Mouse (Mus musculus) megakaryocyte, adult 5-6 weeks (primary cell): ENCODE measurements around the gene Hoxb1. TPM values are rescaled to one million over a fixed set of nuclear protein-coding genes. Genes with fewer than 3 reads are reported as not detected.

Experiments used
- ATAC-seq: 2 replicates; pipeline ENCODE4 v1.8.0; 2016; ENCODE audit warnings: mild to moderate bottlenecking, inconsistent platforms; ENCODE audit not compliant: poor library complexity, severe bottlenecking
- total RNA-seq, 2 experiments: library from RNA; stranded (forward) in 1 of 2; stranded (reverse) in 1 of 2; fragments of 153-499, 151-499 nt in 1 of 2; fragments of 221-1000, 200-1000 nt in 1 of 2; gene quantifications; 2 replicates each; pipeline versions ENCODE4 v1.2.3 to v1.2.4; 2015 to 2017

The Hoxb1 gene
- total RNA-seq, 2 experiments from 2014 or later, result not detected

DNA sequence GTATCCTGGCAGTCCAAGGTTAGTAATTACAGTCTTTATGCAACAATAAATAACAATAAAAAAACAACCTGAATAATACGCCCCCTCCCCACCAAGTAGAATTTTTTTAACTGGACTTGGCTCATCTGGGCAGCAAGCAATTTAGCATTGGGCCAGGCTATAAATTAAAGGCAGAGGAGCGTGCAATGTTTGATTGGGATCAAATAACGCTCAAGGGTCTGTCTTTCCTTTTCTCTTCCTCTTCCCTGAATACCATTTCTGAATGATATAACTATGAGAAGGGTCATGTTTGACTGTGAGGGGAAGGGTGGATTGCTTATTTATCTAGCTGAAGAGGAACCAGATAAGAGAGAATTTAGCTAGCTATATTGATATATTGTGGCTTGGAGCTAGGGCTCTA lies 16.6 kb upstream of the Hoxb1 start:
- ATAC-seq, result no peak

DNA sequence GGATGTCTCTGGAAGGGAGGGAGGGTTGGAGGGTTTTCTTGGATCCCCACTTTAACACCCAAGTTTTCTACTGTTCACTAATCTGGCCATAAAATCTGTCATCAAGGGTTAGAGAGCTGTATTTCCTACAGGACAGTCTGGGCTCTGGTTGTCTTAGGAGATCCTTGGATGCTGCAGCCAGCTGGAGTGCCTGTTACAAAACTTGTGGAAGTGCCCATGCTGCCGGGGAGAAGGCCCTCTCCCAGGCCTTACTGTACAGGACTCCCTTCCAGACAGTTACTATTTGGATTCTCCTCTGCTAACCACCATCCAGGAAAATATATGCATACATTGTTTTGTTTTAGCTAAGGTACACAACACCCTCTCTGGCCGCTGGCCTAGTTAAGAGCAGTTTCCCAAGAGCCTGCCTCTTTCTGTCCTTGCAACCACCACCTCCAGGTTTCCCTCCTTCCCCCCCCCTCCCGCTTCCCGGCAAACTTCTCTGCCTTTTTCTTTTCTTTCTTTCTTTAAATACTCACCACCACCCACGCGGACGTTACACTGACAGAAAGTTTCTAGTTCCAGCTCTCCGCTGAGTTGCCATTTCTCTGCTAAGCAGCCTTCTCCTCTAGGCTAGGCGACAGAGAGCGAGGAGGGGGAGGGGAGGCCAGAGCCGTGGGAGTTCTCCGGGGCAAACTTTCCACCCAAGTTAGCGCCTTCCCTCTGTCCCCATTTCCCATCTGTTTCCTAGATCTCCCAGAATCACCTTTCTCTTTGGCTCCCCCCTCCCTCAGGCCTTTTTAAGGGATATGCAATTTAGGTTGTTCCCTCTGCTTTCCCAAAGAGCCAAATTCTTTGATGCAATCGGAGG lies 15.8 kb upstream of the Hoxb1 start:
- no peak for ATAC-seq

DNA sequence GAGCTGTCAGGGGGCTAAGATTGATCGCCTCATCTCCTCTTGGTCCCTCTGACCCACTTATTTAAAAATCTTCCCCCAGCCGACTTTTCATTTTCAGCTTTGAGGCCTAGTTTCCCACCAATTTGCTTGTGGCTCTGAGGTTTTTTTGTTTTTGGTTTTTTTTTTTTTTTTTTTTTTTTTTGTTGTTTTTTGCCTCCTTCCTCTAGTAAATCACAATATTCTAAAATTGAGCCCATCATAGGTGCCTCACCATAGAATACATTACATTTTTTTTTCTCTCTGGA lies 15.3 kb upstream of the Hoxb1 start, which contains the start of gene Hoxb2:
Hoxb2 (plus strand) TSS at position 185 of the 284 bp plus-strand sequence.
- ATAC-seq, result no peak

DNA sequence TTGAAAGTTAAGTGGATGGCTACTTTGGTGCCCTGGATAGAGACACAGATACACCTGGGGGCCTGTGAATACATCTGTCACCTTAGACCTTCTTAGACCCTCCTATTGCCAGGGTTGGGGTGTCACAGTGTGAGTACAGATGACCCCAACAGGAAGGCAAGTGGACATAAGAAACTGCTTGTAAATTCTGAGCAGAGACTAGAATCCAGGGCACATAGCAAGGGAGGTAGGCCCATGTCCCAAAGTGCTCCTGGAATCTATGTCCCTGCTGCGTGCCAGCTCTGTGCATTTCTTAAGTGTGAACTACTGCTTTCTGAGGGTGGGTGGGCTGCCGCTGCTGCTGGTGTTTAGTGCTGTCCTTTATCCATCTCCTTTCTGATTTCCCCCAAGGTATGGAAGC lies 14.8 kb upstream of the Hoxb1 start:
- ATAC-seq, result no peak

DNA sequence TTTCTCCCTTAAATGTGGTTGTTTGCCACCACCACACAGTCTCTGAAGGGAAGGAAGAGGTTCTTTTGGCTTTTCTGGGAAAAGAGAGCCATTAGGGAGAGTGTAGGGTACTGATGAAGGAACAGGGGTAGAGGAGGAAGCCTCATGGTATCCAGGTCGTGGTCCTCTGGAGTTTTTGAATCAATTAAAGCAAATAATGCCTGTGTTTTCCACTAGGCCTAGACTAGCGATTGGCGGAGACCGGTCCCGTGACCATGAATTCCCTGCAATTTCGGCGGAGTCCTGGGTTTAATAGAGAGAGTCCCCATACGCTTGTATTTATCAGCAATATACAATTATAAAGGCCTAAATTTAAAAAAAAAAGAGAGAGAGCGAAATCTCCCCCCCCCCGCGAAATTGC lies 14.2 kb upstream of the Hoxb1 start:
- ATAC-seq, result no peak

DNA sequence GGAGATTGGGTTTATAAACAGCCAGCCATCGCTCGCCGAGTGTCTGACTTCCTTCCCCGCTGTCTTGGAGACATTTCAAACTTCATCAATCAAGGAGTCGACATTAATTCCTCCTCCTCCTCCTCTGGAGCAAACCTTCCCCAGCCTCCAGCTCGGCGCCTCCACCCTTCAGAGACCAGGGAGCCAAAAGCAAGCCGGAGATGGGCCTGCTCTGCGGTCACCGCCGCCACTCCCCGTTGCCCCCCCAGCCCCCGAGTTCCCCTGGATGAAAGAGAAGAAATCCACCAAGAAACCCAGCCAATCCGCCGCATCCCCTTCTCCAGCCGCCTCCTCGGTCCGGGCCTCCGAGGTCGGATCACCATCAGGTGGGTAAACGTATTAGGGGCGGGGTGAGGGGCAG lies 13.7 kb upstream of the Hoxb1 start:
- ATAC-seq, result no peak

DNA sequence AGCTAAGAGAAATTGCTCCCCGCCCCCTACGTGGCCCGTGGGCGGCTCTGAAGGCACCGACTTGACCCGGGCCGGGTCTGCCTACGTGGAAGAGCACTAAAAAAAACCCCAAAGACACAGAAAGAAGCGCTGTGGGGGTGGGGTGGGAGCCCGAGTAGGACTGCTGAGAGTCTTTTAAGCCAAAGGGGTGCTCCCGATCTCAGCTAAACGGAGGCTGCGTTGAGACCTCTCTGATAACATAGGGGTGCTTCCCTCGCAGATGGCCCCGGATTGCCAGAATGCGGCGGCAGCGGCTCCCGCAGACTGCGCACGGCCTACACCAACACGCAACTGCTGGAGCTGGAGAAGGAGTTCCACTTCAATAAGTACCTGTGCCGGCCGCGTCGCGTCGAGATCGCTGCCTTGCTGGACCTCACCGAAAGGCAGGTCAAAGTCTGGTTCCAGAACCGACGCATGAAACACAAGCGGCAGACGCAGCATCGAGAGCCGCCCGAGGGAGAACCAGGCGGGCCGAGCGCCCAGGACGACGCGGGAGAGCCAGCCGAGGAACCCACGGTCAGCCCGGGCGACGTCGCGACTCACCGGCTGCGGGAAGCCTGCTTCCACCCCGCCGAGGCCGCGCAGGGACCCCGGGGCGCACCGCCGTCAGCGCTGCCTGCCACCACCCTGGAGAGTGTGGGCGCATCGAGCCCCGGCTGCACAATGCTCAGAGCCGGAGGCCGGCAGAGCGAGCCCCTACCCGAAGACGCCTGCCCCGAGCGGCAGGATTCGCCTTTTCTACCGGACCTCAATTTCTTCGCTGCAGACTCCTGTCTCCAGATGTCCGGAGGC lies 12.6 kb upstream of the Hoxb1 start:
- ATAC-seq, result no peak

DNA sequence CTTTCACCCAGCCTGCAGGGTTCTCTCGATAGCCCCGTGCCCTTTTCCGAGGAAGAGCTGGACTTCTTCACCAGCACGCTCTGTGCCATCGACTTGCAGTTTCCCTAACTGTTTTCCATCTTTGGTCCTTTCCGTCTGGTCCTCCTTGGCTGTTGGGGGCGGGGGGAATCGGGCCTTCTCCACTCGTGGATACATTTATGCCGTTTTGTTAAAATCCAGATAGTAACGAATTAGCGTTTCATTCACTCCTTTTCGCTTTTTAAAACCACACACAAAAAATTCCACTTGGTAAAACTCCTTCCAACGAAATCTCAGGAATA lies 12.1 kb upstream of the Hoxb1 start:
- no peak for ATAC-seq

DNA sequence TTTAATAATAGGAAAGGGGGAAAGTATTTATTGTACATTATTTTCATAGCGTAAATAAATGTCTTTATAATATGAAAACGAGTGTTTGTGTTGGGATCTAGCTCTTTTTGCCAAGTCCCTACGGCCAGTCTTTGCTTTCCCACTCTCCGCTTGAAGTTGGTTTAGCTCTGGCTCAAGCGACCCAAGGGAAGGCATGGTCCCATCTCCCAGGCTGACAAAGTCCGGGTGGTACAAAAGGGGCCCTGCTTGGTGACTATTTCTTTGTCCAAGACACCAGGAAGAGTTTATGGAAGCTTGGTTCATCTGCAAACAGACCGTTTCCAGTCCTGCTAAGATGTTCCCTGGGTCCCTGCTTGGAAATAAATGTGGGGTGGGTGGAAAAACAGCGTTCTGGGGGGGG lies 11.6 kb upstream of the Hoxb1 start:
- no peak for ATAC-seq

DNA sequence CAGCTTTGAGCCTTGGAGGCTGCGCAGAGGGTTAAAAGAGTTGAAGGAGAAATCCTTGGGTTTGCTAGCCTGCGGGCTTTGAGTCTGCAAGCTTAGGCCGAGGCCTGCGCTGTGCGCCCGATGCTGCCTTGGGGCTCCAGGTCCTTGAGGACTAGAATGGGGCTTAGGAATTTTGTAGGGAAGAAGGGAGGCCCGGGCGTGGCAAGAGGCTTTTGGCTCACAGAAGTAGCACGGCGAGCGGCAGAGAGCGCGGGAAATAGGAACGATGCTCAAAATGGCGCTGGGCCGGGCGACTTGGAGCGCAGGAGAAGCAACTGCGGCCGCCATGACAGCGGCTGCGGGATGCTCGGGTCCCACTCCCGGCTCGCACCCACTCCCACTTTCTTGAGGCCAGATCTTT lies 11.2 kb upstream of the Hoxb1 start:
- no peak for ATAC-seq

DNA sequence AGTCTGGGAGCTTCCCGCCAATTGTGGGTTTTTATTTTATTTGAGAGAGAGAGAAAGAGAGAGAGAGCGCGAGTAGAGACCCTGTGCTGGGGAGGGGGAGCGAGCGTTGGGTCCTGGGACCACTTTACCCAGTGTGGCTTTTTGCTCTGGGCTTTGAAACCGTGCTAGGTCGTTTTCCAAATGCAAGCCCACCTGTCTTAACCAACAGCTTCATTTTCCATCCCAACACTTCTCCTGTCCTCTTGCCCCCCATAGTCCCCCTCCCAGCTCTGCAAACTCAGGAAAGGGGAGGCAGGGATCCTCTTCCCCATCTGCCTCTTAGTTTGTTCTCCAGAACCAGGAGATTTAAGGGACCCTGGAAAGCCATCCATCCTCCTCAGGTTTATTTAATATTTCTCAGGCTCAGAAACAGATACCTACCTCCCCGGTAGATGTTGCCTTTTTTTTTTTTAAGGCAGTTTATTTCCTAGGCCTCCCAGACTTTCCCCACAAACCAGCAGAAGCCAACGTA lies 10.7 kb upstream of the Hoxb1 start:
- ATAC-seq, result no peak

DNA sequence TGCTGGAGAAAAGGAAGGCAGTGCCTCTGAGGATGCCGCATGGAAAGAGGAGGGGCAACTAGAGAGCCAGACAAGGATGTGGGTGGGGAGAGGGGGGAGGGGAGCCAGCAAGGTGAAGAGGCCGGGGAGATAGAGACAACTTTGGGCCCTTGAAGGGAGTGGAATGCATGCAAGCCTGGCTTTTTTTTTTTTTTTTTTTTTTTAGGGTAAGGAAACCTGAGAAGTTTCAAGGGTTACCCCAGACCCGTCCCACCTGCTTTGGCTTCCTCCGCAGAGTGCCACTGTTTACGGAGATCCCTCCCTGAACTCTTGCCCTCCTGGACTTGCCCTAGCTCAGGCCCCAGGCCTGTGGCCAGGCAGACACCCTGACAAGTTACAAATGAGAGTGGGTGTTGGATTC lies 1.7 kb upstream of the Hoxb1 start:
- no peak for ATAC-seq

DNA sequence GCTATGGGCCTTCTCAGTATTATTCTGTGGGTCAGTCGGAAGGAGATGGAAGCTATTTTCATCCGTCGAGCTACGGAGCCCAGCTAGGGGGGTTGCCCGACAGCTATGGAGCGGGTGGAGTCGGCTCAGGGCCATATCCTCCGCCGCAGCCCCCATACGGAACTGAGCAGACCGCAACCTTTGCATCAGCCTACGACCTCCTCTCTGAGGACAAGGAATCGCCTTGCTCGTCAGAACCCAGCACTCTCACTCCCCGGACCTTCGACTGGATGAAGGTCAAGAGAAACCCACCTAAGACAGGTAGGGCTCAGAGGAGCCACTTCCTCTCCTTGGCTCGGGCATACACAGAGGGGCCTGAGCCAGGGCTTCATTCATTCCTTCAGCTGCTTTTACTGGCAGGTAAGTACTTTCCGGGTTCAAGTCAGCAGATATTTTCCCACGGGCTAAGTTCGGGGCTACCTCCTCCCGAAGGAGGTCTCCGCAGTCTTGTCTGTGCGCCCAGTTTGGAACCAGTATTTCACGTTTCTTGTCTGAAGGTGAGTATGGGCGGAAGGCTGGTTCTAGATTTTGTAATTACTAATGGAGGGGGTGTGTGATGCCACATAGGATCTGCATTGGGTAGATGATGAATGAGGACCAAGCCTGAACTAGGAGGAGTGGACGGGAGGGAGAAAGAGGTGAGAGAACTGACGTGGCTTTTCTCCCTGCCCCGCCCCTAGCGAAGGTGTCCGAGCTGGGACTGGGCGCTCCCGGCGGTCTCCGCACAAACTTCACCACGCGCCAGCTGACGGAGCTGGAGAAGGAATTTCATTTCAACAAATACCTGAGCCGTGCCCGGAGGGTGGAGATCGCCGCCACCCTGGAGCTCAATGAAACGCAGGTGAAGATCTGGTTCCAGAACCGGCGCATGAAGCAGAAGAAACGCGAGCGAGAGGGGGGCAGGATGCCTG lies 815 bp downstream of the Hoxb1 start:
- ATAC-seq, result peak; percentile 46; the same call in 1 of the 2 replicates

DNA sequence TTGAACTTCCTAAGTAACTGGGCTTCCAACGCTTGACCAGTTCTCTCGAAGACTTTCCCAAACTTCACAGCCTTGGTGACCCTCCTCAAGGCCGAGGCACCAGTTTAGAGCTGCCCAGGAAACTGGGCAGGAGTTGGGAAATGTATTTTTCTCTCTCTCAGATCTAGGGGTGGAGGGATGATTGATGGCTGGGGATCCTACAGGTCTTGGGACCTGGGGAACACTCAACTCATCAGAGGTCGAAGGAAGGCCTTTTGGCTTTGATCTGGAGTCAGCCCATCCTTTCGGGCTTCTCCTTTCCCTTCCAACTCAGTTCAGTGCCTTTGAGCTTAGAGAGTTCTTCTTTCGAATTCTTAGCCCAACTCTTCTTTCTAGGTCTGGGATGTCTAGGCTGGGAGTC lies 1.6 kb downstream of the Hoxb1 start:
- no peak for ATAC-seq

DNA sequence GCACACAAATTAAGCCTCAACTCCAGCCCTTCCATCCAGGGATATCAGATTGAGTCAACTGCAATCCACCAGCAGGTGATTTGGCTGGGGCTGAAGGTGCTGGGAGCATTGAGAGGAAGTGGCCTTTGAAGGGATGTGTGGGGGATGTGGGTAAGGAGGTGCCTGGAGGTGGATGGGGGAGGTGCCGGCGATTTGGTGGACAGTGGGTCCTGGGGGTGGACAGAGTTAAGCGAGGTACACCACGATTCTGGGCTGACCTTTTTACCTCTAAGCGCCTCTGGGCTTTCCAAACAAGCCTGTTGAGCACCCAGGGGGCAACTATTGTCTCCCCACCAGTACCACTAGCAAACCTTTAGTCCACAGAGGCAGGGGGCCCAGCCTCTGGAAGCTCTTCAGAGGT lies 3.1 kb downstream of the Hoxb1 start:
- ATAC-seq, result no peak

DNA sequence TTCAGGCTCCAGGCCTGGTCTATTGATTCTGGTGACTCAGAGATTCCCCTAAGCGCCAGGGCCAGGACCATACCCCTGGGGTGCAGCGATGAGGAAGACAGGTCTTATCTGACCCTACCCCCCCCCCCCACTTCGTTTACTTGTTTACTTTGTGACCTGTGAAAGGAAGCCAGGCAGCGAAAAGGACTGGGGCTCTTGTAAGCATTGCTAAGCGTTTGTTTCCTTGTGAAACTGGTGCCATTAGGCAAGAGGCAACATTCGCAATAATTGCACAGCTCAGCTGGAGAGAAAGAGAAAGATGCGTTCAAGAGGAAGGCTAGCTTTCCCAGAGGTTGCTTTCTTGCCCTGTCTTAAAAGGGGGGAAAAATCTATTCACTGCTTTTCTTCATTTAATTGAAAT lies 3.6 kb downstream of the Hoxb1 start:
- peak; percentile 72 for ATAC-seq

DNA sequence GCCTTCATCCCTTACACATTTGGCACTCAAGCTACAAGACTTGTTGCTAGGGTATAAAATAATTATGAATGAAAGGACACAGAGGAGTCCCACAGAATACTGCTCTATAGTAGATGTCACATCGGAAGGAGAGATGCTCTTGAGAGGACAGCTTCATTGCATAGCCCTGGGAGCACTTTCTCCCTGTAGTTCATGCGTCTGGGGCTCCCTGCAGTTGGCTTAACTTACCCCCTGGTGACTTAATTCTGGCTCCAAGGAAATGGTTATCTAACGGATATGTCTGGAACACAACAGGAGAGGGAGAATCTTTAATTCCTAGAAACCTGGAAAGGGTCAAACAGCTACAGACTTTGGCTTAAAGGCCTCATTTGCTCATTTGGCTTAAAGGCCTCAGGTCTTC lies 6.2 kb downstream of the Hoxb1 start:
- no peak for ATAC-seq

DNA sequence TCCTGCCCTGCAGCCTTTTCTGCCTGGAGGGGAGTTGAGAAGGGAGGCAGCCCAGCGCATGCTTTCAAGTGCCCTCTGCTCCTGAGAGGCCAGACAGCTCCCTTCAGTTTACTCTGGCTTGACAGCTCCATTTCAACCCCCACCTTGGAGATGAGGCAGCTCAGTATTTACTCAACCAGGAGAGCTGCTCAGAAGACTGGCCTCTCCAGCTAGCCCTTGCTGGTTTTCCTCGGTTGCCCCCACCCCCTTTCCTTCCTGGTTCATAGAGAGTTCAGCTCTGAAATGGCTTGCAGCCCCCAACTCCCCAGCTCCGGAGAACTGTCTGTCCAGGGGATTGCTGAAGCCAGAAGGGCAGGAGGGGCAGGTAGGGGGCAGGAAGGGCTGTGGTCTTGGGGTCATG lies 7.0 kb downstream of the Hoxb1 start:
- ATAC-seq, result no peak

DNA sequence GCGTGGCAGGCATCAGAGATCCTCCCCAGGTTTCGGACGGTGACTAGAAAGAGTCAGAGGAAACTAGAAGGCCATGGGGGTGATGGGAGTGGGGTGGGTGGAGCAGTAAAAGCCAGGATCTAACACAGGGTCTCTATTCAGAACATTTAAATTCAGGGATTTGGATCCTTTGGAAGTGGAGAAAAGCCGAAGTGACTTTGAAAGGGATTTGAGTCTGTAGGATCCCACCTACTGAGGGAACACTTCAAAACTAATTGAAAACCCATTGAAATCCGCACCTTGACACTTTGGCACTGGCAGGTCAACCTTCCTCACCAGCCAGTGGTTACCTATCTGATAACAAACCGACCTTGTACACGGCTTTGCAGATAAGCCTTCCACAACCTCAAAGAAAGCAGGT lies 9.3 kb downstream of the Hoxb1 start:
- no peak for ATAC-seq

DNA sequence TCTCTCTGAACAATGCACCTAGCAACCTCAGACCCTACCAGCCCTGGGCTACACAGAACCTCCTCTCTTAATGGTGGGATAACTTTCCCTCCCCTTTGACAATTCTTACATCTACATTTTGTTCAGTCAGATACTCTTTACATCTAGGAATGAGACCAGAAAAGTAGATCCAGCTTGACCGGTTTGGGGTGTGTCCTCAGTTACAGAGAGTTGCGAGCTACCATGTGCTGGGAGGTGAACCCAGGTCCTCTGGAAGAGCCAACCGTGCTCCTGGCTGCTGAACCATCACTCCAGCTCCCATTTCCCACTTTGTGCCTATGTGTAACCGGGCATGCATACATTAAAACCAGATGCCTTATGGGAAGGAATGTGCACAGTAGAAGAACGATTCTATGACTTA lies 17.8 kb downstream of the Hoxb1 start:
- ATAC-seq, result no peak

DNA sequence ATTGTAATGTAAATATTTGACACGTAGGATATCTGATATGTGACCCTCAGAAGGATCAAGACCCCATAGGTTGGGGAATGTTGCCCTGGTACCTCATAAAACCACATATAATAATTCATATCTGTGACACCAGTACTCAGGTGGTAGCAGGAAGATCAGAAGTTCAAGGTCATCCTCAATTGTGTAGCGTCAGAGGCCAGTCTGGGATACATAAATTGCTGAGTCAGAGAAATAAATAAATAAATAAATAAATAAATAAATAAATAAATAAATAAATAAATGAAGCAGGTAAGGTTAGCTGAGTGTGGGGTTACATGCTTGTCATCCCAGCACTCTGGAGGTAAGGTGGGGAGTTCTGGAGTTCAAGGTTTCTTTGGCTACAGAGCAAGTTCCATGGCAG lies 22.1 kb downstream of the Hoxb1 start:
- ATAC-seq, result no peak
